Mouse (Mus musculus) limb, embryonic 12.5 days (tissue): Measurements from ENCODE around the gene Usp37. TPM values are rescaled to one million over a fixed set of nuclear protein-coding genes. Genes with fewer than 3 reads are reported as not detected.

Experiments used
- ATAC-seq: fragments of 200-750 bp; cut with Nextera tagmentation; 2 replicates; pipeline ENCODE4 v1.8.0; 2017; ENCODE audit warnings: low read depth, moderate TSS enrichment; ENCODE audit not compliant: insufficient number of reproducible peaks, insufficient read depth, low FRiP score, low TSS enrichment
- H3K27ac ChIP-seq: fragments of 300-500 bp; sonication (generic); 2 replicates; pipeline ENCODE4 v1.5.1; 2016; ENCODE audit warnings: mild to moderate bottlenecking, moderate library complexity
- H3K27me3 ChIP-seq: fragments of 300-500 bp; sonication (generic); 2 replicates; pipeline ENCODE4 v1.6.1; 2016; ENCODE audit warnings: mild to moderate bottlenecking, moderate library complexity
- H3K36me3 ChIP-seq: fragments of 300-500 bp; sonication (generic); 2 replicates; pipeline ENCODE4 v1.6.1; 2016; ENCODE audit warnings: mild to moderate bottlenecking, moderate library complexity
- H3K4me1 ChIP-seq: fragments of 300-500 bp; sonication (generic); replicated peaks from 2 replicates; pipeline ENCODE4 v1.6.1; 2016
- H3K4me2 ChIP-seq: fragments of 300-500 bp; sonication (generic); 2 replicates; pipeline ENCODE4 v1.6.1; 2016; ENCODE audit warnings: mild to moderate bottlenecking, moderate library complexity
- H3K4me3 ChIP-seq: fragments of 300-500 bp; sonication (generic); replicated peaks from 2 replicates; pipeline ENCODE4 v1.5.1; 2016; ENCODE audit warnings: mild to moderate bottlenecking
- H3K9ac ChIP-seq: fragments of 300-500 bp; sonication (generic); replicated peaks from 2 replicates; pipeline ENCODE4 v1.6.1; 2016; ENCODE audit warnings: mild to moderate bottlenecking, moderate library complexity
- H3K9me3 ChIP-seq: fragments of 300-500 bp; sonication (generic); 2 replicates; pipeline ENCODE4 v1.6.1; 2016; ENCODE audit warnings: mild to moderate bottlenecking, moderate library complexity
- WGBS: fragments of 180-500 bp; shearing (Covaris S2); methylation state at CpG from one replicate; pipeline ENCODE4 v1.1.7; 2016; 5-methylcytosine and 5-hydroxymethylcytosine counted together
- polyA plus RNA-seq: library from polyadenylated mRNA; unstranded; fragments of >200 nt; fragmentation: Nextera tagmentation; extraction: Ambion mirVana; gene quantifications from 2 replicates; pipeline ENCODE4 v1.2.1, GENCODE M21; 2016

Usp37 gene
- polyA plus RNA-seq, result 43.2 and 46.2 TPM in 2 replicates

DNA sequence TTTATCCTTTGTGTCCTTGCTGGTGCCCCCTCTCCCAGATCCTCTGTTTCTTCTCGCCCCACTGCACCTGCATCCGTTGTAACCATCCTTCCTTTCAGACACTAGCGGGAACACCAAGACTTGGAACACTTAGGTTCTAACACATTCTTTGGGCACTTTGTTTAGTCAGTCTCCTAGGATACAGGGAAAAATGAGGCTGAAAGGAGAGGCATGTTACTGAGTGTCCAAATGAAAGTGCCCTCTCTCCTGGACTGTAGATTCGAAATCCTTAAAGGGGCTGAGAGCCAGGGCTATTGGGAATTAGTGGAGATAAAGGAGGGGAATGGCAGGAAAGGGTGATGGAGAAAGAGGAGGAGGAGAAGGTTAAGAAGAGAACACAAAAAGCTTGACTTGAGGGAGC lies at the start of gene Usp37:
Gene Usp37, minus strand, starts transcription at position 101 of the 400 bp plus-strand sequence.
- WGBS, result 84% methylated on average over 4 of the region's 4 CpGs
- H3K9me3 ChIP-seq, result no peaks in the 10 kb centered on the region
- H3K4me1 ChIP-seq, result peaks cover 8% of the 10 kb centered on the region; the same call in 1 of the 2 replicates
- H3K9ac ChIP-seq, result no peak within 1 kb of the TSS
- 0 out of 2 replicates have a peak, but pooled peaks cover 3% of the 10 kb centered on the region for H3K27me3 ChIP-seq
- no peak for ATAC-seq
- H3K27ac ChIP-seq, result no peak within 1 kb of the TSS
- H3K4me2 ChIP-seq, result no peak within 1 kb of the TSS
- no peaks in the 10 kb centered on the region for H3K36me3 ChIP-seq
- no peak within 1 kb of the TSS for H3K4me3 ChIP-seq

DNA sequence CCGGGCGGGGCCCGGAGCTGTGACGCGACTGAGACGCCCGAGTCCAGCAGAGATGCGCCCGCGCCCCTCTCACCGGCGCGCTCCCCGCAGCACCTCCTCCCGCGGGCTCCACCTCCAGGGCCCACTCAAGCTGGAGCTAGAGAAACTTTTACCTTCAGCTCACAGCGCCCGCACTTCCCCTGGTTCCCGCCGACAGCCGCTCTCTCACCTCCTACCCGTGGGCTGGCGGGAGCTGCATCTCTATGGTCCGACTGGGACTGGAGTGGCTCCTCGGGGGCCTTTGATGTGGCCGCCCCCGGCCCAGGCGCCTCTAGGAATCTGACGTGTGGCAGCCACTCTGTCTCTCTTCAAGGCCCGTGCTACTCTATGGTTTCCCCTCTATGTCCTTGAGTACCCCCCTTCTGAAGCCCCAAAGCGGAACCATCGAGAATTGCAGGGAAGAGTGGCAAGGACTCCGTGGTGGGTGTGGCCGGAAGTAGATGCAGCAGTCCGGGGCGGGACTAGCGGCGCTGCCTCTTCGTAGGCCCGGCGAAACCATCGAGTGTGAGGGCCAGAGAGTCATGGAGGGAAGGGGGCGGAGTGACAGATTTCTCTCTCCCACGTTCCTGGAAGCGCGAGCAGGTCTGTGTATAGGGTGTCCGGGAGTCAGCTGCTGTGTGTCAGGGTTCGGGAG lies 43.8 kb upstream of the Usp37 start, which contains the start of the genes Zfp142 and Bcs1l:
Gene Zfp142, minus strand, starts transcription at position 474 of the 673 bp plus-strand sequence.
Gene Bcs1l, plus strand, starts transcription at position 517 of the 673 bp plus-strand sequence.
- under 1% methylated on average over 46 of the region's 48 CpGs for WGBS
- peak within 1 kb of the TSS; percentile 89 for H3K4me2 ChIP-seq
- peak within 1 kb of the TSS; percentile 84 for H3K27ac ChIP-seq
- no peaks in the 10 kb centered on the region for H3K9me3 ChIP-seq
- peak within 1 kb of the TSS; percentile 82 for H3K4me3 ChIP-seq
- H3K27me3 ChIP-seq, result no peaks in the 10 kb centered on the region
- peak within 1 kb of the TSS; percentile 84 for H3K9ac ChIP-seq
- H3K36me3 ChIP-seq, result peaks cover 43% of the 10 kb centered on the region
- peaks cover 21% of the 10 kb centered on the region for H3K4me1 ChIP-seq
- ATAC-seq, result peak; percentile 99

DNA sequence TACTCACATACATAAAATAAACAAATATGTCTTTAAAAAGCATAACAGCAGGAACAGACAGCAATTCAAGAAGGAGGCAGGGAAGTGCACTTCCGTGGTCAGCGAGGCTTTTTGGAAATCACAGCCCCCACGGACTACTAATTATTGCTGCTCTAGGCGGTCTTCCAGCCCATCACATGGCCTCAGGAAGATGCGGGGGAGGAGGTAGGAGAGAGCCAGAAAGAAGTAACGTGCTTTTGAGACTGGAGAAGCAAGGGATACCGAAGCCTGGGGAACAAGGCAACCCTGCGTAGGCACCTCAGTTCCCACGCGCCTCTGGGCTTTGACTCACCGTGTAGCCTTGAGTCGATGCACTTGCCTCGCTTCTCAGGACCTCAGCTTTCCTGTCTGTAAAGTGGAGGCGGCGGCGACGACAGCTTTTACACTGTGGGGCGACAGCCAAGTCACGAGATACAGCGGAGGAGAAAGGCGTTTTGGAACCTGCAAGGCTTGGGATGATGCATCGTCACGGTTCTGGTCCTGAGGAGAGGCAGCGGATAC lies 43.2 kb upstream of the Usp37 start:
- Histone ChIP-seq H3K4me1 (peaks cover 21% of the 10 kb centered on the region), H3K9me3 (no peaks in the 10 kb centered on the region), H3K9ac (peak overlapping the region; percentile 84), H3K4me2 (peak overlapping the region; percentile 89), H3K4me3 (peak overlapping the region; percentile 82), H3K36me3 (peaks cover 46% of the 10 kb centered on the region), H3K27ac (peak overlapping the region; percentile 84), H3K27me3 (no peaks in the 10 kb centered on the region)
- ATAC-seq, result no peak
- WGBS, result under 1% methylated on average over 24 of the region's 24 CpGs

DNA sequence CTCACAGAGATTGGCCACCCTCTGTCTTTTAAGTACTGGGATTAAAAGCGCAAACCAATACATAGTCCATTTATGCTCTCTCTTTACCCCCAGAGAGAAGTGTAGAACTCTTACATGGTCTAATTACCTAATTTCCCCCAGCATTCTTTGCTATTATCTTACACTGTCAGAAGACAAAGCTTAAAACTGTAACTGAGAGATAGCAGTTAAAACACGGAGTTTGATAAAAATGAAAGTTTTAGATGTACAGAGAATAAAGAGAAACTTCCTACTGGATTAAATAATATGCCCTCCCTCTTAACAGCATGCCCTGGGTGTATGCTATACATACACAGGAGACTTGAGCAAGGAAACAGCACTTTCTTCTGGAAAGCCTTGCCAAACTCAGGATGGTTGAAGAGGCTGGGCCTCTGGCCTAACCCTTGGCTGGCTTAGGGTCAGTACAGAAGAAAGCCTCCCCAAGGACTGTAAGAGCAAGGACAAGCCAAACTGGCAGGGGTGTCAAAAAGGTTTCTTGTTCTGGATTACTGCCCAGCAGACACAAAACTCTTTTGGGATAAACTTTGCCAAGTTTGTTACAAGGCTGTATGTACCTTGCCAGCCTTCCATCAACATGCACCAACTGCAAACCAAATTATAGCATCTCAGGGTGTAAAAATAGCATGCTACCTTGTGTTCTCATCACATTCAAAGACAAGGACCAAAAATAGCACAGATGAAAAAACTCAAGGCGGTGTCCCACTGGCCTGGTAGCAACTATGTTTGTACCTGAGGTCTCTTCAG lies 40.7 kb upstream of the Usp37 start:
- ATAC-seq, result no peak
- Histone ChIP-seq H3K9ac (no peak overlapping the region), H3K27me3 (no peaks in the 10 kb centered on the region), H3K36me3 (peaks cover 34% of the 10 kb centered on the region), H3K9me3 (no peaks in the 10 kb centered on the region), H3K4me3 (no peak overlapping the region), H3K4me2 (no peak overlapping the region), H3K27ac (no peak overlapping the region), H3K4me1 (peaks cover 21% of the 10 kb centered on the region)
- WGBS, result 95% methylated on average over 3 of the region's 3 CpGs

DNA sequence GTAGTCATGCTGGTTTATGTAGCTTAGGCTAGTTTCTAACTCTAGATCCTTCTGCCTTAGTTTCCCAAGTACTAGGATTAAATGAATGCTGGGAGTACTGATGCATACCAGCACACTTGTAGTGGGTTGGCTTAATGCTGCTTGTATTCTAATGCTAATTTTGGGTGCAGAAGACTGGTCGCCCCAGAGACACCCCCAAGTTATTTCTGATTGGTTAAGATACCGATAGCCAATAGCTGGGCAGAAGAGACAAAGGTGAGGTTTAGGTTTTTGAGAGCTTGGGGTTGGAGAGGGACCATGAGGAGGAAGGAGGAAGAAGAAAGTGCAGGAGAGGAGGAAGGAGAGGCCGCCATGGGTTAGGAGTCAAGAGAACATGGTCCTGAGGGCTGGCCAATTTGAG lies 38.5 kb upstream of the Usp37 start:
- peaks cover 56% of the 10 kb centered on the region for H3K36me3 ChIP-seq

DNA sequence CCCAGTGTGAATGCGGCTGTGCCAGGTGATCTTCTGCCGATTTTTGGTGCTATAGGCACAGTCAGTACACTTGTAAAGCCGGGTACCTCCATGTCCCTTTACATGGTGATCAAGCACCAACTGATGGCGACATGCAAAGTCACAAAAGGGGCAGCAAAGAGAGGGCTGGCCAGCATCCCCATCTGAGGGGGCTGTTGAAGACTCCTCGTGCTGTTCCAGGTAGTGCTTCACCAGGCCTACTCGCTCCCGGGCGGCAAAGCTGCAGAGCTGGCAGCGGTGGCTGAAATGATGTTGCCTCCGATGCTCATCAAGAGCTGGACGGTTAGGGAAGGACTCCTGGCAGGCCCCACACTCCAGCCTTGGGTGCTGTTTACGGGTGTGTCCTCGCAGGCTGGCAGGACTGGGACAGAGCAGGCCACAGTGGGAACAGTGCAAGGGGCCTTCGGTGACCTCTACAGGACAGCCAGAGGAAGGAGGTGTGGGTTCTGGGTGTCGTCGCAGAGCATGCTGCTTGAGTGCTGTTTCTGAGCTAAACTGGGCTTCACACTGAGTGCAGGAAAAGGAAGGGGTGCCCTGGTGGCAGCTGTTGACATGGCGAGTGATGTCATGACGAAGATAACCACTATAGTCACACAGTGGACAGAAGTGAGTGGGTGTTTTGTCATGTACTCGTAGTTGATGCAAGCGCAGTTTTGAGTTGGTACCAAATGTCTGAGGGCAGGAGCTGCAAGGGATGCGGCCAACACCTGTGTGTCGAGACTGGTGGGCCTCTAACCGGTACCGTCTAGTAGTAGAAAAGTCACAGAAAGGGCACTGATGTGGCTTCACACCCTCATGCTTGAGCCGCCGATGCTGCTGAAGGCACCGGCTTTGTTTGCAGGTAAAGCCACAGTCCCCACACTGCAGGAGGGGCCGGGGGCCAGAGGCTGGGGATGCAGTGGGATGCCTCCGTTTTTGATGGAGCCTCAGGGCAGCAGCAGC lies 25.9 kb upstream of the Usp37 start:
- H3K9me3 ChIP-seq, result no peaks in the 10 kb centered on the region
- no peak overlapping the region for H3K27ac ChIP-seq
- WGBS, result 91% methylated on average over 29 of the region's 29 CpGs
- H3K36me3 ChIP-seq, result peaks cover 98% of the 10 kb centered on the region
- no peak overlapping the region for H3K4me2 ChIP-seq
- H3K9ac ChIP-seq, result no peak overlapping the region
- H3K27me3 ChIP-seq, result no peaks in the 10 kb centered on the region
- no peak for ATAC-seq
- no peaks in the 10 kb centered on the region for H3K4me1 ChIP-seq
- H3K4me3 ChIP-seq, result no peak overlapping the region

More for the DNA sequence above, 38.5 kb upstream of the Usp37 start:
- Histone ChIP-seq H3K4me1 (peaks cover 15% of the 10 kb centered on the region), H3K27me3 (no peaks in the 10 kb centered on the region), H3K4me2 (no peak overlapping the region), H3K27ac (no peak overlapping the region), H3K9ac (no peak overlapping the region), H3K4me3 (no peak overlapping the region), H3K9me3 (no peaks in the 10 kb centered on the region)
- ATAC-seq, result no peak
- WGBS, result 89% methylated on average over 3 of the region's 3 CpGs

DNA sequence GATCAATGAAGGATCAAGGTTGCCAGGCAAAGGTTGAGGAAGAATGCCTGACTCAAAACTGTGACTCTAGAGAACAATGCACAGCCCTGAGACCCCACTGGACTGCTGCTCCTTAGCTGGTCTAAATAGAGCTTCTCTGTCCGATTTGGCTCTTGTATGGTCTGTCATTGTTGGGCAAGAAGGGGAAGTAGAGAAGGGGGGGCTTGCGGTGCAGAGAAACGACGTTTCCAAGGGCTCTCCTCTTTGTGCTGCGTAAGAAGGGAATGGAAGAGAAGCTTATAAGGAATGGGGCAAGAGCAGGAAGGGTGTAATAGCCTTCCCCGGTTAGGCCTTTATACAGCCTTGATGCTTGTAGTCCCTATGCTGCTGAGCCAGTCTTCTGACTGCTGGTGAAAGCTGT lies 21.8 kb upstream of the Usp37 start:
- H3K4me2 ChIP-seq, result no peak overlapping the region
- no peak for ATAC-seq

DNA sequence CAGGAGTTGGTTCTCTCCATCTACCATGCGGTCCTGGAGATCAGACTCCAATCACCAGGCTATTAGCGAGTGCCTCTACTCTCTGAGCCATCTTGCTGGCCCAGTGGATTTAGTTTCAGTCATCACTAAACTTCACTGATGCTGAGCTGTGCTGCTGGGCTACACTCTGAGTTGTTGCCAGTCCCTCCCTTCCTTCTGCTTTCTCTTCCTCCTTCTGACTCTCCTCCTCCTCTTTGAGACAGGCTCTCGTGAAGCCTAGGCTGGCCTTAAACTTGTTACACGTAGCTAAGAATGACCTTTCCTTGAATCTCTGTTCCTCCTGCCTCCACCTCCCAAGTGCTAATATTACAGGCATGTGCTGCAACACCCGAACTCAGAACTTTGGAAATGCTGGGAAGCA lies 15.0 kb upstream of the Usp37 start:
- Histone ChIP-seq H3K36me3 (peaks cover 11% of the 10 kb centered on the region), H3K4me3 (no peak overlapping the region), H3K9ac (no peak overlapping the region), H3K4me1 (no peaks in the 10 kb centered on the region), H3K4me2 (no peak overlapping the region), H3K27me3 (no peaks in the 10 kb centered on the region), H3K27ac (no peak overlapping the region), H3K9me3 (no peaks in the 10 kb centered on the region)
- ATAC-seq, result no peak
- WGBS, result 84% methylated on average over 5 of the region's 5 CpGs

More for the DNA sequence above, 21.8 kb upstream of the Usp37 start:
- WGBS, result 96% methylated on average over 6 of the region's 6 CpGs
- Histone ChIP-seq H3K4me1 (no peaks in the 10 kb centered on the region), H3K9me3 (no peaks in the 10 kb centered on the region), H3K9ac (no peak overlapping the region), H3K4me3 (no peak overlapping the region), H3K27ac (no peak overlapping the region), H3K36me3 (peaks cover 76% of the 10 kb centered on the region), H3K27me3 (no peaks in the 10 kb centered on the region)

DNA sequence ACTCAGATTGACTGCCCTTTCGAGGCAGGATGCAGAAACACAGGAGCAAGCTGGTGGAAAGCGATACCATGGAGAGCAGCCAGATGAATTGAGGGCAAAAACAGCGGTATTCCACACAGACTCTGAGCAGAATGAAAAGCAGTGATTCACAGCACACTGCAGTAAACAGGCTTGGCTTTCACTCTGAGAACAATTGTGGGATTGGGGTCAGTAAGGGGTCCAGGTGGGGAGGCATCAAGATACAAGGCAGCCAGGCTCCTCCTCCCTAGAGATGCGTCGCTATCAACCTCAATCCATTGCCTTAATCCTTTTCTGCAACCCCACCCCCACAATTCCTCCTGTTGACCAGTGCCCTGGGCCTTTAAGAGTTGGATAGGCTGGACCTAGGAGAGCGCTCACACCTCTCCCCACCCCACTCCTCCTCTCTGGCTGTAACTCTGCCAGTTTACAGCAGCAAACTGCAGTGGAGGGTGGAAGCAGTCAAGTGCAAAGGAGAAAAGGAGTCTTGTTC lies 1.6 kb downstream of the Usp37 start, which contains the start of gene Plcd4:
Gene Plcd4, plus strand, starts transcription at position 438 of the 511 bp plus-strand sequence.
- peaks cover 8% of the 10 kb centered on the region; the same call in 1 of the 2 replicates for H3K4me1 ChIP-seq
- H3K27me3 ChIP-seq, result no peaks in the 10 kb centered on the region
- H3K9me3 ChIP-seq, result no peaks in the 10 kb centered on the region
- no peak within 1 kb of the TSS for H3K9ac ChIP-seq
- 8% methylated on average over 6 of the region's 6 CpGs for WGBS
- no peaks in the 10 kb centered on the region for H3K36me3 ChIP-seq
- H3K4me3 ChIP-seq, result no peak within 1 kb of the TSS
- no peak for ATAC-seq
- H3K27ac ChIP-seq, result no peak within 1 kb of the TSS
- no peak within 1 kb of the TSS; the same call in 1 of the 2 replicates for H3K4me2 ChIP-seq

DNA sequence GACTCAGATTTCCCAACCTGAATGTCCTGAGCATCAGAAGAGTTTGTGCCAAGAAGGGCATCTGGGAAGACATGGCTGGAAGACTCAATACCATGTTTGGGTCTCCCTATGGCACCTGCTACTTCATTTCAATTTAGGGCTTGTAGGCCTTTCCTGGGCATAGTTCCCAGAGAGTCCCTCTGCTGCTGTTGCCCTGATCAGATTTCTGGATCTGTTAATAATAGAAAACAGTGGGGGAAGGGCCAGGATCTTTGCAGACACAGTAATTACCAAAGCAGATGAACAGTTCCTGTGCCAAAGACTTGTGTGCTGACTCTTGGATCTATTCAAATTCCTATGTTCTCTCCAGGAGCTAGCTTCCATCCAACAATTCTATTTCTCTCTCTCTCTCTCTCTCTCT lies 5.4 kb downstream of the Usp37 start:
- no peak for ATAC-seq
- H3K9ac ChIP-seq, result no peak overlapping the region
- no peak overlapping the region for H3K27ac ChIP-seq
- no peaks in the 10 kb centered on the region for H3K36me3 ChIP-seq
- H3K27me3 ChIP-seq, result no peaks in the 10 kb centered on the region
- H3K4me3 ChIP-seq, result no peak overlapping the region
- no peak overlapping the region for H3K4me2 ChIP-seq
- no peaks in the 10 kb centered on the region for H3K9me3 ChIP-seq
- peaks cover 8% of the 10 kb centered on the region; the same call in 1 of the 2 replicates for H3K4me1 ChIP-seq
